Mouse (Mus musculus) hindbrain, embryonic 14.5 days (tissue): Measurements from ENCODE around the gene Efna2. TPM values are rescaled to one million over a fixed set of nuclear protein-coding genes. Genes with fewer than 3 reads are reported as not detected.
"Not testable (repeated sequence)": the region's sequence is repeated elsewhere in the genome, so short reads cannot be mapped to it uniquely, and the experiment has no call there.

Experiments
- ATAC-seq: fragments of 200-750 bp; cut with Nextera tagmentation; 2 replicates; pipeline ENCODE4 v1.8.0; 2017; ENCODE audit warnings: moderate number of reproducible peaks, mild to moderate bottlenecking, moderate TSS enrichment, moderate library complexity; ENCODE audit not compliant: low FRiP score
- DNase-seq: peaks from one replicate; pipeline ENCODE4 v3.0.0-alpha.2; 2015; ENCODE audit warnings: low spot score
- H3K27ac ChIP-seq: fragments of 300-500 bp; sonication (generic); 2 replicates; pipeline ENCODE4 v1.5.1; 2014; ENCODE audit warnings: mild to moderate bottlenecking, moderate library complexity
- H3K27me3 ChIP-seq: fragments of 300-500 bp; sonication (generic); 2 replicates; pipeline ENCODE4 v1.6.1; 2014; ENCODE audit warnings: mild to moderate bottlenecking, low read length, mixed read lengths; ENCODE audit not compliant: control insufficient read depth, insufficient read depth
- H3K36me3 ChIP-seq: fragments of 300-500 bp; sonication (generic); replicated peaks from 2 replicates; pipeline ENCODE4 v1.6.1; 2014; ENCODE audit not compliant: control insufficient read depth, insufficient read depth
- H3K4me1 ChIP-seq: fragments of 300-500 bp; sonication (generic); replicated peaks from 2 replicates; pipeline ENCODE4 v1.6.1; 2014; ENCODE audit warnings: antibody characterized with exemption, low read length, mixed read lengths; ENCODE audit not compliant: control insufficient read depth, insufficient read depth
- H3K4me2 ChIP-seq: fragments of 300-500 bp; sonication (generic); replicated peaks from 2 replicates; pipeline ENCODE4 v1.6.1; 2014; ENCODE audit warnings: mild to moderate bottlenecking, moderate library complexity
- H3K4me3 ChIP-seq: fragments of 300-500 bp; sonication (generic); replicated peaks from 2 replicates; pipeline ENCODE4 v1.5.1; 2014; ENCODE audit warnings: mild to moderate bottlenecking, low read length
- H3K9ac ChIP-seq: fragments of 300-500 bp; sonication (generic); 2 replicates; pipeline ENCODE4 v1.6.1; 2014
- H3K9me3 ChIP-seq: fragments of 300-500 bp; sonication (generic); 2 replicates; pipeline ENCODE4 v1.6.1; 2016; ENCODE audit warnings: low read length; ENCODE audit not compliant: control insufficient read depth
- WGBS: fragments of 180-500 bp; shearing (Covaris S2); extraction: QIAGEN DNeasy Blood & Tissue Kit; methylation state at CpG from one replicate; pipeline ENCODE4 v1.1.7; 2014; 5-methylcytosine and 5-hydroxymethylcytosine counted together
- polyA plus RNA-seq: library from polyadenylated mRNA; unstranded; fragments of >200 nt; fragmentation: Nextera tagmentation; extraction: Ambion mirVana; gene quantifications from 2 replicates; pipeline ENCODE4 v1.2.1, GENCODE M21; 2014

The Efna2 gene
- polyA plus RNA-seq, 1 experiment from 2014 or later = 26.2 TPM

DNA sequence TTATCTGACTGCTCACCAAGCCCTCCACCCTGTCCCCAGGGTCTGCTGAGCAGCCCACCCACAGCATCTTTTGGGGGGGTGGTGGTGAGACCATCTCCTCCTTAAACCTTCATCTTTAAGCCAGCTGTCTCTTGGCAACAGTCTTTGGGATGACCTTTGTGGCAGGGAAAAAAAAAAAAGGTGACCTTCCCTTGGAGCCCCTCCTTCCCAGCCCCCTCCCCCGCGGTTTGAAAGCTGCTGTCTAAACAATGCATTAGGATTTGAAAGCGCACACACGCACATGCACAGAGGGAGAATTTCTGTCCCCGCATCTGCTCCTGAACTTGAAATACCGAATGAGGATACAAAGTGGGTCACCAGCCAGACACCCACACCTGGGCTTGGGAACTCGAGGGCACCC, 24.8 kb downstream of the Efna2 start:
- Histone ChIP-seq H3K27me3 (no peaks in the 10 kb centered on the region), H3K4me3 (no peak overlapping the region), H3K4me2 (no peak overlapping the region), H3K9me3 (no peaks in the 10 kb centered on the region), H3K36me3 (no peaks in the 10 kb centered on the region), H3K9ac (no peak overlapping the region), H3K4me1 (peaks cover 23% of the 10 kb centered on the region), H3K27ac (no peak overlapping the region)
- ATAC-seq = no peak
- WGBS = 8% methylated on average over 7 of the region's 7 CpGs
- DNase-seq = no peak

DNA sequence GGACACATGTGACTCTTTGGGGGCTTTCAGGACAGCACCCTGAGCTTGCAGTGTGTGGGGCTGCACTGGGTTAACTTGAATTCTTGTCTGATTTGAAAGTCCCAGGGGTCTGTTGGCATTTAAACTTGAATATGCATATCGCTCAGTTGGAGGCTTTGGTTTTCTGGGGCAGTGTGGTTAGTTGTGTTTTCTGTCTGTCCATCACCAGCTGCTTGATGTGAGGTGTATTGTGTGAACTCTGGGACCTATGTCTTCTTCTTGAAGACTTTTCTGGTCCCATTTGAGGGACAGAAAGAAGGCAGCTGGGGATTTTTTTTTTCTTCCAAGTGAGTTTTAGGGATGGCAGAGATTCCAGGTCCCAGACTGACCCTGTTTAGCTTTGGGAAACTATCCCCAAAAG, 27.9 kb downstream of the Efna2 start:
- Histone ChIP-seq H3K4me1 (peaks cover 27% of the 10 kb centered on the region), H3K4me2 (no peak overlapping the region), H3K36me3 (no peaks in the 10 kb centered on the region), H3K4me3 (no peak overlapping the region), H3K9me3 (no peaks in the 10 kb centered on the region), H3K9ac (no peak overlapping the region), H3K27me3 (no peaks in the 10 kb centered on the region), H3K27ac (0 out of 2 replicates have a peak overlapping the region, but pooled peaks have one; percentile 62)
- 36% methylated on average over 1 of the region's 1 CpGs for WGBS
- DNase-seq = no peak
- ATAC-seq = no peak

DNA sequence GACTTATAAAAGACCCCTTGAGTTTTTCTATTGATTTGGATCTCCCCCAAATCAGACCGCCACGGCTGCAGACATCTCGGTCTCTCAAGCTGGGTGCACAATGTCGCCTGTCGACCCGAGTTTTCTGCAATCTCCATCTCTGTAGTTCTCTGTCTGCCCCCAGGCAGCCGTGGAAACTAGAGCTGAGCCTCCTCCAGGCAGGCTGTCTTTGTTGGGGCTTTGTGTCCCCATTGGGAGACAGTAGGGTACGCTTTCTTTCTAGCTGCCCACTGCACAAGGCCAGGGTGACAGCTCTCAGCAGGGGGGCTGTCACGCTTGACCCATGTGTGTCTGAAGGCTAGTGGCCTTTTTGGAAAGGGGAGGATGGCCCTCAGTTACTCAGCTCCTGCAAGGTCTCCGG, 28.4 kb downstream of the Efna2 start:
- H3K27me3 ChIP-seq = no peaks in the 10 kb centered on the region

DNA sequence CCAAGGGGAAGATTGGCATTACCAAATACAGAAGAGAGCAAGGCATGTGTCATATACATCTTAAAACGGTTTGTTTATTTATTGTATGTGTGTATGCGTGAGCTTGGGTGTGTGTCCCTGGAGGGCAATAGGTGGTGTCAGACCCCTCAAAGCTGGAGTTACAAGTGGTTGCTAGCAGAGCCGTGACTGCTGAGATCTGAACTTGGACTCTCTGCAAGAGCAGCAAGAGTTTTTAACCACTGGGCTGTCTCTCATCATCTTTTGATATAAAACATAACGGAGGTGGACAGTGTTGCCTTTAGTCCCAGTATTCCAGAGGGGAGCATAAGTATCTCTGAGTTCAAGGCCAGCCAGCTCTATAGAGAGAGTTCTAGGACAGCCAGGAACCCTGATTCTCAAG, 29.0 kb downstream of the Efna2 start:
- Histone ChIP-seq H3K36me3 (no peaks in the 10 kb centered on the region), H3K27me3 (no peaks in the 10 kb centered on the region), H3K4me2 (no peak overlapping the region), H3K4me3 (no peak overlapping the region), H3K27ac (peak overlapping the region; percentile 62), H3K9ac (peak overlapping the region; percentile 45; the same call in 1 of the 2 replicates), H3K9me3 (no peaks in the 10 kb centered on the region), H3K4me1 (peaks cover 27% of the 10 kb centered on the region)
- no peak for ATAC-seq
- WGBS = 56% methylated on average over 4 of the region's 4 CpGs
- DNase-seq = no peak

More for the DNA sequence above, 28.4 kb downstream of the Efna2 start:
- Histone ChIP-seq H3K36me3 (no peaks in the 10 kb centered on the region), H3K4me1 (peaks cover 27% of the 10 kb centered on the region), H3K9ac (no peak overlapping the region; the same call in 1 of the 2 replicates), H3K4me3 (no peak overlapping the region), H3K9me3 (no peaks in the 10 kb centered on the region), H3K4me2 (no peak overlapping the region), H3K27ac (0 out of 2 replicates have a peak overlapping the region, but pooled peaks have one; percentile 62)
- no peak for DNase-seq
- WGBS = 23% methylated on average over 10 of the region's 10 CpGs
- no peak; the same call in 1 of the 2 replicates for ATAC-seq

DNA sequence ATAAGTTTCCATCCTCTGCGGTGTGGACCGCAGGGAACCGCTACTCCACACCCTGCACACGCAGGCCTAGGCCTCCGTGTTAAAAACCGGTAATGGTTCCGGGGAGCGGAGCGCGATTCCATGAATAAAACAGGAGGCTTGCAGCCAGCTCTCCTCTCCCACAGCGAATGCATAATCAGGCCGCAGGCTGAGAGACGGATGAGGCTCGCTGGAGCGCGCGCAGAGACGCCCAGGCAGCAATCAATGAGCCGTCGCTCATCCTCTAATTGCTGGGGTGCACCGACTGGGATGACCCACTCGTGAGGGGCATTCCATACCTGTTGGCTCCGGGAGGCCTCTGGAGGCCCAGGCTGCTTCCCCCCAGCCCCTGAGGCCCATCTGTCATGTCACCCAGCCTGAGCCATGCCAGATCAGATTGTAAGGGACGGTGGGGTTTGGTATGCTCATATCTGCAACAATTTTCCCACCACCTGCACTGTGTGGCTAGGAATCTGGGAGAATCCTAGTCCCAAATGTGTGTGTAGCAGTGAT, 29.6 kb downstream of the Efna2 start:
- H3K36me3 ChIP-seq = no peaks in the 10 kb centered on the region
- no peak overlapping the region for H3K4me3 ChIP-seq
- DNase-seq (peak; percentile 67), ATAC-seq (peak; percentile 60; the same call in 1 of the 2 replicates)
- peak overlapping the region; percentile 40 for H3K4me2 ChIP-seq
- peak overlapping the region; percentile 62 for H3K27ac ChIP-seq
- no peaks in the 10 kb centered on the region for H3K9me3 ChIP-seq
- 3% methylated on average over 24 of the region's 24 CpGs for WGBS
- H3K9ac ChIP-seq = peak overlapping the region; percentile 45
- no peaks in the 10 kb centered on the region for H3K27me3 ChIP-seq
- H3K4me1 ChIP-seq = peaks cover 24% of the 10 kb centered on the region

DNA sequence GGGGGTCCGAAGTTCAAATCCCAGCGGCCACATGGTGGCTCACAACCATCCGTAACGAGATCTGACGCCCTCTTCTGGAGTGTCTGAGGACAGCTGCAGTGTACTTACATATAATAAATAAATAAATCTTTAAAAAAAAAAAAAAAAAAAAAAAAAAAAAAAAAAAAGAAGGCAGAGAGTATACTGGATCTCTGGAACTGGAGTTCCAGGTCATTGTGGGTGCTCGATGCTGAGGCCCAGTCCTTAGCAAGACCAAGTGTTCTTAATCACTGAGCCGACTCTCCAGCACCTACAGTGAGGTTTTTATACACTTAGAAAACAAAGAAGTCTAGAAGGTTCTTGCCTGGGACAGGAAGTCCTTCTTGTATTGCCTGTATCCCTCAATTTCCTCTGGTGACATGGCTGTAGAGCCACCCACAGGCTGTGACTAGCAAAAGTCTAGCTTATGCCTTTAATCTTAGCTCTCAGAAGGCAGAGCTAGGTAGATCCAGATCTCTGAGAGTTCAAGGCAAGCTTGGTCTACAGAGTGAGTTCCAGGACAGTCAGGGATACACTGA, 32.3 kb downstream of the Efna2 start:
- H3K36me3 ChIP-seq, H3K4me2 ChIP-seq, H3K27ac ChIP-seq, DNase-seq, H3K9ac ChIP-seq, H3K4me3 ChIP-seq, ATAC-seq, H3K9me3 ChIP-seq, H3K27me3 ChIP-seq: not testable (repeated sequence)
- peaks cover 22% of the 10 kb centered on the region for H3K4me1 ChIP-seq
- WGBS = 71% methylated on average over 7 of the region's 7 CpGs

DNA sequence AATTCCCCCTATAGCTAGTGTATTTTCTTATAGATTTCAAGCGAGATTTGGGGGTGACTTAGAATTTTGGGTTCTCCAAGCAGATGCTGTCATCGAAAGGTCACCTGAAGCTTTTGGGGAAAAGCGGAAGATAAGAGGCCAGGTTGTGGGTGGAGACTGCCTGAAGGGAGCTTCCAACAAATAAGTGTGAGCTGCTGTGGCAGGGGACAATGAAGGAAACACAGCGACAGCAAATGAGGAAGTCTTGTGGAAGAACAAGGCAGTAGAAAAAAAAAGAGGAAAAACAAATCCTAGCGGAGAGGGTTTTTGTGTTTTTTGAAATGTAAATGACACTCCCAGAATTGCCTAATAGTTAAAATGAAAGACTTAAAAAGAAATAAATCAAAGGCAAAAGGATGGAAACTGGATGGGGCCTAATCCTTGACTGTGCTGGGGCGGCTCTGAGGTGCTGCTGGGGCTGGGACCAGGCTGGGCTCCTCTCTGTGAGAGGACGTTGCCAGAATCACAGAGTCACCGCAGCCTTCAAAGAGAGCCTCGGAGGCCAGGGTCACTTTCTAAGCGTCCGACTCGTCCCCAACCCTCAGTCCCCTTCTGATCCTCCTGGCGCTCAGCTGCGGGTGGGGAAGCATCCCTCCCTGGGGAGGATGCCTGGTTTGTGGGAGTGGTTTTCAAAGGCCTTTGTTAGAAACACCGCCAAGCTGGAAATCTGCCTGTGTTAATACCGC, 35.9 kb downstream of the Efna2 start:
- Histone ChIP-seq H3K4me1 (no peaks in the 10 kb centered on the region), H3K9ac (peak overlapping the region; percentile 39)

DNA sequence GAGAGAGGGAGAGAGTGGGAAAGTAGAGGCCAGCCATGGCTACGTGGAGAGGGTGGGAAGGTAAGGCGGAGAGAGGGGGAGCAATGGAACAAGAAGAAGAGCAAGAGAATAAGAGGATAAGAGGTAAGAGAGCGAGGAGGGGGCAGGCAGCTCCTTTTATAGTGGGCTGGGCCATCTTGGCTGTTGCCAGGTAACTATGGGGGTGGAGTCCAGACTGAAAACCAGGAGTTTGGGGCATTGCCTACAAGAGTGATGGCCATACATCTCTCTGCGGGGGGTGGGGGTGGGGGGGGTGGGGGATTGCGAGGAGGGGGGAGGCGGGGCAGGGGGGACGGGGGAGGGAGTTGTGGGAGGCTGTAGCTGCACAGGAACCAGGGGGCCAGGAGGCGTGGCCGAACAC, 41.4 kb downstream of the Efna2 start:
- Histone ChIP-seq H3K4me3 (no peak overlapping the region), H3K4me1 (no peaks in the 10 kb centered on the region), H3K27me3 (no peaks in the 10 kb centered on the region), H3K36me3 (no peaks in the 10 kb centered on the region), H3K4me2 (no peak overlapping the region), H3K27ac (no peak overlapping the region), H3K9me3 (no peaks in the 10 kb centered on the region), H3K9ac (no peak overlapping the region)
- DNase-seq = no peak
- 30% methylated on average over 8 of the region's 9 CpGs for WGBS
- ATAC-seq = no peak

More for the DNA sequence above, 35.9 kb downstream of the Efna2 start:
- DNase-seq (no peak), ATAC-seq (no peak)
- WGBS = 17% methylated on average over 16 of the region's 16 CpGs
- no peaks in the 10 kb centered on the region for H3K36me3 ChIP-seq
- H3K4me3 ChIP-seq = no peak overlapping the region
- H3K9me3 ChIP-seq = no peaks in the 10 kb centered on the region
- H3K4me2 ChIP-seq = no peak overlapping the region
- no peak overlapping the region for H3K27ac ChIP-seq
- no peaks in the 10 kb centered on the region for H3K27me3 ChIP-seq

DNA sequence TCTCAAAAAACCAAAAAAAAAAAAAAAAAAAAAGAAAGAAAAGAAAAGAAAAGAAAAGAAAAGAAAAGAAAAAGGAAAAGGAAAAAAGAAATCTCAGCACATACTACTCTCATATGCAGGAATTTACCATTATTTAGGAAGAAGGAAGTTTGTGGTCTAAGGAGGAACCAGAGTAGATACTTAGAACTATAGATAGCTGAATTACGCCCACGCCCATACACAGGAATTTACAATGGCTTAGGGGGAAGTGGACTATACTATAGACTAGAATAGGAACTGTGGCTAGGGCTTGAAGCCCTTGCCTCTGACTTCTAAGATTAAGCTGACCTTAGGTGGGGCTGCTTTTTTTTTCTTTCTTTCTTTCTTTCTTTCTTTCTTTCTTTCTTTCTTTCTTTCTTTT, 43.9 kb downstream of the Efna2 start:
- not testable (repeated sequence) for H3K36me3 ChIP-seq, H3K9ac ChIP-seq, ATAC-seq, H3K4me2 ChIP-seq, H3K9me3 ChIP-seq, H3K27me3 ChIP-seq, H3K4me3 ChIP-seq, DNase-seq, H3K27ac ChIP-seq
- peaks cover 13% of the 10 kb centered on the region for H3K4me1 ChIP-seq
- 93% methylated on average over 2 of the region's 2 CpGs for WGBS
